In genomic region chr2:167588774-167589577, GRCm38 (mm10) we compare ENCODE assay signal across 8 mouse cellular contexts. TPM values are rescaled to one million over a fixed set of nuclear protein-coding genes. Genes with fewer than 3 reads are reported as not detected.
DNase-seq lines count a peak whose midpoint lies in the region; ATAC-seq and TF ChIP-seq lines count a peak whose summit lies in the region.

No protein-coding gene starts in this region.

- peaks cover 52% of the 10 kb centered on the region for H3K4me1 ChIP-seq in forebrain, embryonic 10.5 days
- H3K4me1 ChIP-seq in forebrain, embryonic 13.5 days, result peaks cover 2% of the 10 kb centered on the region; the same call in 1 of the 2 replicates
- H3K4me1 ChIP-seq in megakaryocyte, embryonic 14.5 days, result peaks cover 62% of the 10 kb centered on the region
- peaks cover 10% of the 10 kb centered on the region; the same call in 1 of the 2 replicates for H3K4me1 ChIP-seq in thymus, adult 2 months (replicated peaks; ENCODE audit: control insufficient read depth, insufficient read depth, low read length)

- H3K4me2 ChIP-seq in forebrain, embryonic 13.5 days, result no peak overlapping the region

- H3K4me3 ChIP-seq in forebrain, embryonic 10.5 days, result peak overlapping the region; percentile 35
- H3K4me3 ChIP-seq in forebrain, embryonic 13.5 days, result no peak overlapping the region
- H3K4me3 ChIP-seq in megakaryocyte, embryonic 14.5 days (replicated peaks), result peak overlapping the region; percentile 96
- peak overlapping the region; percentile 91 for H3K4me3 ChIP-seq in thymus, adult 2 months (ENCODE audit: control insufficient read depth, insufficient read depth, low read length)

- TF ChIP-seq POLR2A in thymus, adult 2 months (IDR thresholded peaks at IDR 0.05; ENCODE audit: control insufficient read depth, extremely low read depth, insufficient read depth, low read length, poor library complexity), result peak; percentile 42; the same call in 1 of the 2 replicates

- WGBS in forebrain, embryonic 10.5 days, result 12% methylated on average over 21 of the region's 21 CpGs
- 18% methylated on average over 21 of the region's 21 CpGs for WGBS in forebrain, embryonic 13.5 days
- WGBS in thymus, adult 2 months, result 3% methylated on average over 21 of the region's 21 CpGs

- H3K9me3 ChIP-seq in forebrain, embryonic 10.5 days, result no peaks in the 10 kb centered on the region
- no peaks in the 10 kb centered on the region for H3K9me3 ChIP-seq in forebrain, embryonic 13.5 days (replicated peaks)
- no peaks in the 10 kb centered on the region for H3K9me3 ChIP-seq in megakaryocyte, embryonic 14.5 days

- H3K27ac ChIP-seq in forebrain, embryonic 10.5 days, result peak overlapping the region; percentile 74
- no peak overlapping the region for H3K27ac ChIP-seq in forebrain, embryonic 13.5 days
- peak overlapping the region; percentile 30 for H3K27ac ChIP-seq in thymus, adult 2 months (ENCODE audit: control insufficient read depth, insufficient read depth, low read length)

- no peak for DNase-seq in forebrain, embryonic 10.5 days (ENCODE audit: extremely low spot score, low spot score)
- peak; percentile 68 to 72 for DNase-seq in heart, postnatal 10 days
- DNase-seq in kidney, postnatal 25 days, result peak; percentile 69 to 83
- DNase-seq in thymus, adult 2 months, result peak; percentile 56
- no peak for DNase-seq in frontal cortex, postnatal 14 days (ENCODE audit: low spot score in 2 of 2)

- TF ChIP-seq CTCF in thymus, adult 2 months (IDR thresholded peaks at IDR 0.05; ENCODE audit: borderline replicate concordance, control insufficient read depth, extremely low read depth, insufficient read depth, low read length, poor library complexity), result no peak

- intact Hi-C loops in heart, postnatal 10 days (cut with DNase I), result no loop called here

- H3K36me3 ChIP-seq in forebrain, embryonic 10.5 days (replicated peaks), result no peaks in the 10 kb centered on the region
- no peaks in the 10 kb centered on the region for H3K36me3 ChIP-seq in forebrain, embryonic 13.5 days (ENCODE audit: poor library complexity, severe bottlenecking)
- H3K36me3 ChIP-seq in megakaryocyte, embryonic 14.5 days (replicated peaks; ENCODE audit: low read length), result peaks cover 35% of the 10 kb centered on the region
- no peaks in the 10 kb centered on the region for H3K36me3 ChIP-seq in thymus, adult 2 months (ENCODE audit: control insufficient read depth, insufficient read depth, low read length)

- H3K9ac ChIP-seq in forebrain, embryonic 13.5 days, result no peak overlapping the region

- no peak for ATAC-seq in forebrain, embryonic 13.5 days
- peak; percentile 89 for ATAC-seq in common myeloid progenitor, adult 5-6 weeks (replicated peaks; ENCODE audit: low read depth, poor library complexity, severe bottlenecking)

- H3K27me3 ChIP-seq in forebrain, embryonic 10.5 days (ENCODE audit: poor library complexity, severe bottlenecking), result peaks cover 14% of the 10 kb centered on the region
- H3K27me3 ChIP-seq in forebrain, embryonic 13.5 days, result 0 out of 2 replicates have a peak, but pooled peaks cover 11% of the 10 kb centered on the region
- H3K27me3 ChIP-seq in megakaryocyte, embryonic 14.5 days (replicated peaks), result no peaks in the 10 kb centered on the region
- no peaks in the 10 kb centered on the region for H3K27me3 ChIP-seq in thymus, adult 2 months (ENCODE audit: control insufficient read depth, insufficient read depth, low read length)

RNA-seq across cellular contexts. Expression of gene Ube2v1, which starts 42.9 kb away (rescaled TPM):
- 414 and 416 TPM in 2 replicates for polyA plus RNA-seq in forebrain, embryonic 10.5 days (2016; fragmentation: Nextera tagmentation; extraction: Ambion mirVana)
- 278 and 309 TPM in 2 replicates for polyA plus RNA-seq in forebrain, embryonic 13.5 days (2015; fragmentation: Nextera tagmentation; extraction: Ambion mirVana)
- 60.9 and 84.5 TPM in 2 replicates for total RNA-seq in common myeloid progenitor, adult 5-6 weeks (2017)
- total RNA-seq in heart, postnatal 10 days (2021), result 100 to 1,000 TPM; 120 to 121 TPM
- 314 and 1,236 TPM in 2 replicates for polyA plus RNA-seq in megakaryocyte, embryonic 14.5 days (2012; ENCODE audit: insufficient read depth, low replicate concordance)
- polyA plus RNA-seq in thymus, adult 2 months (2012; rRNA removed), result 161 and 174 TPM in 2 replicates

RNA-seq across cellular contexts. Expression of gene Snai1, which starts 51.0 kb away (rescaled TPM):
- 40.4 and 46.9 TPM in 2 replicates for polyA plus RNA-seq in forebrain, embryonic 10.5 days (2016; fragmentation: Nextera tagmentation; extraction: Ambion mirVana)
- 1.9 and 2.7 TPM in 2 replicates for polyA plus RNA-seq in forebrain, embryonic 13.5 days (2015; fragmentation: Nextera tagmentation; extraction: Ambion mirVana)
- total RNA-seq in common myeloid progenitor, adult 5-6 weeks (2017), result not detected in 2 replicates
- 1 to 10 TPM; 3.6 to 4.1 TPM for total RNA-seq in heart, postnatal 10 days (2021)
- 1.4 and 5.0 TPM in 2 replicates for polyA plus RNA-seq in megakaryocyte, embryonic 14.5 days (2012; ENCODE audit: insufficient read depth, low replicate concordance)
- 10.6 and 10.7 TPM in 2 replicates for polyA plus RNA-seq in thymus, adult 2 months (2012; rRNA removed)

Comparison
In these comparisons a context has a peak if more than half of its experiments do, and no peak if none do; other contexts are left out.
1. DNase-seq: peak in heart, postnatal 10 days (2 of 2), kidney, postnatal 25 days (2 of 2) and thymus, adult 2 months (single experiment); none in forebrain, embryonic 10.5 days (single experiment) and frontal cortex, postnatal 14 days (0 of 2).